Mouse (Mus musculus) erythroblast, embryonic 14.5 days (primary cell): ENCODE data around the gene 4921517D22Rik.

Source experiments
- GATA1 ChIP-seq: IDR thresholded peaks from 2 replicates; pipeline ENCODE4 v1.6.1; 2012; ENCODE audit warnings: low read length, inconsistent platforms, mixed read lengths
- TAL1 ChIP-seq: IDR thresholded peaks from 3 replicates; pipeline ENCODE4 v1.6.1; 2012; ENCODE audit warnings: low read length, inconsistent platforms, mixed read lengths

DNA sequence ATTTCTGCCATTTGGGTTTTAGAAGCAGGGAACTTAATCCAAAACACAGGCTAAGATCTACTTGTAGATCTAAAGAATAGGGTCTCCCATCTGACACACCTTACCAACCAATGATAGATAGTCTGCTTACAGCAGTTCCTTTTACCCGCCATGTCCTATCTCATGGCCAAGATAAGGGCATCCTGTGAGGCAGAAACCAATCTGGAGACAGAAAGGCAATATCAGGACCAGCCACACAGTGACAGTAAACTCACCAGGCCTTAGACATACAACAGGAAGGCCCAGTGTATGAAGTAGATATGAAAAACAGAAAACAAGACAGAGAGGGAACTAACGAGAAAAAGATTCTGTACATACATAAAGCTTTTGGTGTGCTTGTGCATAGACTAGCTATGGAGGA is 51.1 kb downstream of the 4921517D22Rik start:
- TF ChIP-seq TAL1 (0 out of 3 replicates have a peak, but pooled peaks have one; percentile 29), GATA1 (peak; percentile 60)
